Mouse (Mus musculus) cerebellum, adult 2 months (tissue): ENCODE data around the gene Catsper2. TPM values are rescaled to one million over a fixed set of nuclear protein-coding genes. Genes with fewer than 3 reads are reported as not detected.
"Not testable (repeated sequence)": the region's sequence is repeated elsewhere in the genome, so short reads cannot be mapped to it uniquely, and the experiment has no call there.

ENCODE experiments used
- DNase-seq, 2 experiments: peaks; one replicate each; pipeline ENCODE4 v3.0.0; 2021
- H3K27ac ChIP-seq: fragments of 200-500 bp; 2 replicates; pipeline ENCODE4 v1.5.1; 2012; ENCODE audit warnings: low read length, control low read depth, inconsistent platforms; ENCODE audit not compliant: insufficient read depth
- H3K27me3 ChIP-seq: fragments of 200-500 bp; 2 replicates; pipeline ENCODE4 v1.6.1; 2012; ENCODE audit warnings: inconsistent platforms, mild to moderate bottlenecking, low read length, moderate library complexity; ENCODE audit not compliant: control insufficient read depth, insufficient read depth
- H3K4me1 ChIP-seq: fragments of 200-500 bp; 2 replicates; pipeline ENCODE4 v1.6.1; 2011; ENCODE audit warnings: low read length; ENCODE audit not compliant: control insufficient read depth, insufficient read depth
- H3K4me3 ChIP-seq: fragments of 200-500 bp; replicated peaks from 2 replicates; pipeline ENCODE3; 2011; ENCODE audit warnings: mild to moderate bottlenecking, low read depth, low read length, control low read depth; ENCODE audit not compliant: insufficient read depth
- CTCF ChIP-seq: fragments of 200-500 bp; IDR thresholded peaks from 2 replicates; pipeline ENCODE4 v1.5.1; 2011; ENCODE audit warnings: low read depth, mild to moderate bottlenecking, control low read depth, low read length, moderate library complexity, borderline replicate concordance; ENCODE audit not compliant: insufficient read depth
- POLR2A ChIP-seq: fragments of 200-500 bp; IDR thresholded peaks from 2 replicates; pipeline ENCODE4 v1.6.1; 2011; ENCODE audit warnings: low read length, control low read depth, borderline replicate concordance; ENCODE audit not compliant: insufficient read depth
- WGBS: fragments of 180-500 bp; shearing (Covaris S2); methylation state at CpG from one replicate; pipeline ENCODE4 v1.1.7; 2018; 5-methylcytosine and 5-hydroxymethylcytosine counted together
- polyA plus RNA-seq: library from polyadenylated mRNA; depleted of rRNA; stranded (reverse); fragments of >200 nt; gene quantifications from 2 replicates; pipeline ENCODE4 v1.2.3, GENCODE M21; 2012

Gene Catsper2
- polyA plus RNA-seq, 1 experiment, result 7.4 TPM

GRCm38 (mm10) chr2:121418476-121418875, 4.9 kb upstream of the Catsper2 start:
- Histone ChIP-seq H3K4me3 (no peak overlapping the region), H3K4me1 (no peaks in the 10 kb centered on the region; the same call in 1 of the 2 replicates), H3K27ac (no peak overlapping the region), H3K27me3 (no peaks in the 10 kb centered on the region)
- no peak for TF ChIP-seq POLR2A
- no peak for TF ChIP-seq CTCF
- no peak for DNase-seq
- WGBS, result 76% methylated on average over 3 of the region's 3 CpGs

- H3K4me1 ChIP-seq, result peaks cover 4% of the 10 kb centered on the region; the same call in 1 of the 2 replicates
- 91% methylated on average over 6 of the region's 6 CpGs for WGBS
Measured at GRCm38 (mm10) chr2:121416356-121416755, 2.8 kb upstream of the Catsper2 start.

GRCm38 (mm10) chr2:121415591-121415990, 2.0 kb upstream of the Catsper2 start:
- H3K4me3 ChIP-seq, result no peak overlapping the region
- no peak overlapping the region for H3K27ac ChIP-seq
- no peaks in the 10 kb centered on the region for H3K27me3 ChIP-seq
- peaks cover 4% of the 10 kb centered on the region; the same call in 1 of the 2 replicates for H3K4me1 ChIP-seq
- TF ChIP-seq CTCF (no peak), POLR2A (no peak)
- no peak for DNase-seq
- WGBS, result 49% methylated on average over 3 of the region's 3 CpGs

More at GRCm38 (mm10) chr2:121416356-121416755, 2.8 kb upstream of the Catsper2 start:
- H3K27ac ChIP-seq, result no peak overlapping the region
- H3K27me3 ChIP-seq, result no peaks in the 10 kb centered on the region
- DNase-seq, result no peak
- TF ChIP-seq POLR2A (no peak), CTCF (no peak)
- no peak overlapping the region for H3K4me3 ChIP-seq

DNA sequence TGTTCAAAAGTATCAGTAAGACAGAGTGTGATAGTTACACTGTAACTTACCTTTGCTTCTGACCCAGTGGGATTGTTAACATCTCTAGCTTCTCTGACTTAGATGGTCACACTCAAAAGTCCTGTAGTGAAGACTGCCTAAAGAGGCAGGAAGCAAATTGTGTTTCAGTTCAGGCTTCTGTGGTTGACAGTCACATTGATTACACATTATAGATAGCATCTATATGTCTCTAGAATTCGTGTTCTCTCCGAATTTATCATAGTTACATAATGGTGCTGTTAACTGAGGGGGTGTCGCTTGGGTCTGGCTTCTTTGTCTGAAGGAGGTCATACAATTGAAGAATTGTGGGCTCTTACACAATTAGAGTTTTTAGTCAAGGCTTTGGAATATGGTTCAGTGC, 1.5 kb upstream of the Catsper2 start:
- WGBS, result 45% methylated on average over 3 of the region's 3 CpGs

DNA sequence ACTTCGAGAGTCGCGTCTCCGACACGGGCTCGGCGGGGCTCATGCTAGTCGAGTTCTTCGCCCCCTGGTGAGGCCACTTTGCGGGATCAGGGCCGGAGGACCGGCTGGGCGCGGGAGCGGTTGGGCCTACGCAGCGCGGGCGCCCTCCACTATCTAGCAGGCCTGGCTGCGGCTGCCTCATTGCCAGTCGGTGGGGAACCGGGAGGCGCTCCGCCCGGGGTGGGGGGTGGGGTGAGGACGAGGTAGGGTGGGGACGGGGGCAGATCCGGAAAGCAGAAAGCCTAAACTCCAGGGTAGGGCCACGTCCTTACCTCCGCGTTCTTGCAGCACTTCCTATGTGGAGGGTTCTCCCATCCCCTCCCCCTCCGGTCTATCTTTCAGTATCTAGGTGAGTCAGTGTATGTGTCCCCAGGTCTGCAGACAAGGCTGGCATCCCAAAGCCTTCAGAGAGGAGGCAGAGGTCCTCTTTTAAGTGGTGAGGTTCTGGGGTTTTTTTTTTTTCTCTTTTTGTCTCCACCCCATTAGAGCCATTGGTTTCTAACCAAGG, 620 bp upstream of the Catsper2 start:
- no peak for TF ChIP-seq POLR2A
- TF ChIP-seq CTCF, result no peak
- Histone ChIP-seq H3K4me3 (peak overlapping the region; percentile 94), H3K4me1 (peaks cover 4% of the 10 kb centered on the region; the same call in 1 of the 2 replicates), H3K27ac (peak overlapping the region; percentile 91), H3K27me3 (no peaks in the 10 kb centered on the region)
- DNase-seq, result peak in 1 of 2 experiments; percentile 58
- 2% methylated on average over 31 of the region's 32 CpGs for WGBS

More for the DNA sequence above, 1.5 kb upstream of the Catsper2 start:
- DNase-seq, result no peak
- H3K27me3 ChIP-seq, result no peaks in the 10 kb centered on the region
- no peak for TF ChIP-seq CTCF
- TF ChIP-seq POLR2A, result no peak
- peaks cover 4% of the 10 kb centered on the region; the same call in 1 of the 2 replicates for H3K4me1 ChIP-seq
- peak overlapping the region; percentile 10 for H3K4me3 ChIP-seq
- no peak overlapping the region for H3K27ac ChIP-seq

GRCm38 (mm10) chr2:121412843-121413386, 677 bp downstream of the Catsper2 start:
- TF ChIP-seq CTCF, result no peak
- no peak for TF ChIP-seq POLR2A
- Histone ChIP-seq H3K4me1 (peaks cover 4% of the 10 kb centered on the region; the same call in 1 of the 2 replicates), H3K27ac (peak overlapping the region; percentile 97), H3K4me3 (peak overlapping the region; percentile 94), H3K27me3 (no peaks in the 10 kb centered on the region)
- WGBS, result 1% methylated on average over 4 of the region's 4 CpGs
- peak in 1 of 2 experiments; percentile 18 for DNase-seq

DNA sequence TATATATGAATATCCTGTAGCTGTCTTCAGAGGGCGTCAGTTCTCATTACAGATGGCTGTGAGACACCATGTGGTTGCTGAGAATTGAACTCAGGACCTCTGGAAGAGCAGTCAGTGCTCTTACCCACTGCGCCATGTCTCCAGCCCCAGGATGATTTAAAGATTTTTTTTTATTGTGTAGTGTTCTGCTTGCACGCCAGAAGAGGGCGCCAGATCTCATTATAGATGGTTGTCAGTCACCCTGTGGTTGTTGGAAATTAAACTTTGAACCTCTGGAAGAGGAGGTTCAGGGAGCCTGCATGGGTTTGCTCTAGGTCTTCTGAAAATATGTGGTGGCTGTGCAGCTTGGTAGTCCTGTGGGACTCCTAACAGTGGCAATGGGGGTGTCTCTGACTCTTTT, 5.4 kb downstream of the Catsper2 start:
- TF ChIP-seq CTCF (peak; percentile 21; the same call in 1 of the 2 replicates), POLR2A (no peak)
- Histone ChIP-seq H3K27ac (no peak overlapping the region), H3K4me1 (peaks cover 4% of the 10 kb centered on the region; the same call in 1 of the 2 replicates), H3K27me3 (no peaks in the 10 kb centered on the region), H3K4me3 (no peak overlapping the region)
- WGBS, result 39% methylated on average over 4 of the region's 4 CpGs
- peak; percentile 30 to 32 for DNase-seq

GRCm38 (mm10) chr2:121403296-121403695, 10.3 kb downstream of the Catsper2 start:
- Histone ChIP-seq H3K27me3 (no peaks in the 10 kb centered on the region), H3K4me1 (no peaks in the 10 kb centered on the region), H3K27ac (no peak overlapping the region), H3K4me3 (no peak overlapping the region)
- TF ChIP-seq CTCF (no peak), POLR2A (no peak)
- no peak for DNase-seq

GRCm38 (mm10) chr2:121396624-121397023, 17.0 kb downstream of the Catsper2 start:
- Histone ChIP-seq H3K27me3 (no peaks in the 10 kb centered on the region), H3K4me1 (no peaks in the 10 kb centered on the region), H3K27ac (no peak overlapping the region), H3K4me3 (no peak overlapping the region)
- TF ChIP-seq POLR2A (no peak), CTCF (peak; percentile 60; the same call in 1 of the 2 replicates)
- DNase-seq, result peak; percentile 78 to 89
- WGBS, result 14% methylated on average over 8 of the region's 8 CpGs

DNA sequence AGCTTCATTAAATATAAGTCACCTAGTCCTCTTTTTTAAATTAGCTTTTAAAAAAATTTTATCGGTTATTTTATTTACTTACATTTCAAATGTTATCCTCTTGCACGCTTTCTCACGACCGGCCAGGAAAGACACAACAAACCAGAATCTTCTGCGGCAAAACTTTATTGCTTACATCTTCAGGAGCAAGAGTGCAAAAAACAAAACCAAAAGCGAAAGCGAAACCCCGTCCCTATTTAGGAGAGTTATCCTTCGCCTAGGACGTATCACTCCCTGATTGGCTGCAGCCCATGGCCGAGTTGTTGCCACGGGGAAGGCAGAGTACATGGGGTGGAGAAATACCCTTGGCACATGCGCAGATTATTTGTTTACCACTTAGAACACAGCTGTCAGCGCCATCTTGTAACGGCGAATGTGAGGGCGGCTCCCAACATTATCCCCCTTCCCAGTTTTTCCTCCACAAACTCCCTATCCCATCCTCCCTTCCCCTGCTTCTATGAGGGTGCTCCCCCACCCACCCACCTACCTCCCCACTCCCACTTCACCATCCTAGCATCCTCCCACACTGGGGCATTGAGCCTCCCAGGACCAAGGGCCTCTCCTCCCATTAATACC, 26.5 kb downstream of the Catsper2 start, which contains the start of gene Strc:
Gene Strc, minus strand, starts transcription at position 208 of the 615 bp plus-strand sequence.
- 86% methylated on average over 16 of the region's 17 CpGs for WGBS
- not testable (repeated sequence) for H3K27me3 ChIP-seq, DNase-seq, H3K4me1 ChIP-seq, H3K4me3 ChIP-seq, H3K27ac ChIP-seq
